Mouse (Mus musculus) neural tube, embryonic 12.5 days (tissue): ENCODE results near the gene Map3k13. TPM values are rescaled to one million over a fixed set of nuclear protein-coding genes. Genes with fewer than 3 reads are reported as not detected.
A peak's percentile ranks its signal among the peaks of the same experiment; 100 is the strongest.
"Not testable (repeated sequence)": the region's sequence is repeated elsewhere in the genome, so short reads cannot be mapped to it uniquely, and the experiment has no call there.

Experiments used
- ATAC-seq: fragments of 200-750 bp; cut with Nextera tagmentation; 2 replicates; pipeline ENCODE4 v1.8.0; 2017; ENCODE audit warnings: low read depth, mild to moderate bottlenecking, moderate TSS enrichment, moderate library complexity; ENCODE audit not compliant: low FRiP score
- H3K27ac ChIP-seq: fragments of 300-500 bp; sonication (generic); 2 replicates; pipeline ENCODE4 v1.5.1; 2016
- H3K27me3 ChIP-seq: fragments of 300-500 bp; sonication (generic); replicated peaks from 2 replicates; pipeline ENCODE4 v1.6.1; 2016; ENCODE audit warnings: mild to moderate bottlenecking
- H3K36me3 ChIP-seq: fragments of 300-500 bp; sonication (generic); 2 replicates; pipeline ENCODE4 v1.6.1; 2016; ENCODE audit warnings: mild to moderate bottlenecking
- H3K4me1 ChIP-seq: fragments of 300-500 bp; sonication (generic); 2 replicates; pipeline ENCODE4 v1.6.1; 2016
- H3K4me2 ChIP-seq: fragments of 300-500 bp; sonication (generic); replicated peaks from 2 replicates; pipeline ENCODE4 v1.6.1; 2016; ENCODE audit warnings: mild to moderate bottlenecking
- H3K4me3 ChIP-seq: fragments of 300-500 bp; sonication (generic); 2 replicates; pipeline ENCODE4 v1.5.1; 2016
- H3K9ac ChIP-seq: fragments of 300-500 bp; sonication (generic); 2 replicates; pipeline ENCODE4 v1.6.1; 2016; ENCODE audit warnings: mild to moderate bottlenecking
- H3K9me3 ChIP-seq: fragments of 300-500 bp; sonication (generic); 2 replicates; pipeline ENCODE4 v1.6.1; 2016; ENCODE audit warnings: mild to moderate bottlenecking
- WGBS: fragments of 180-500 bp; shearing (Covaris S2); methylation state at CpG from one replicate; pipeline ENCODE4 v1.1.7; 2016; 5-methylcytosine and 5-hydroxymethylcytosine counted together
- polyA plus RNA-seq: library from polyadenylated mRNA; unstranded; fragments of >200 nt; fragmentation: Nextera tagmentation; extraction: Ambion mirVana; gene quantifications from 2 replicates; pipeline ENCODE4 v1.2.1, GENCODE M21; 2016

Map3k13 gene
- polyA plus RNA-seq, 1 experiment from 2014 or later, result 12.2 TPM

GRCm38 (mm10) chr16:21881582-21882259 is 87.6 kb downstream of the Map3k13 start:
- Histone ChIP-seq H3K4me1 (peaks cover 31% of the 10 kb centered on the region), H3K27me3 (no peaks in the 10 kb centered on the region), H3K9me3 (no peaks in the 10 kb centered on the region), H3K36me3 (no peaks in the 10 kb centered on the region), H3K9ac (no peak overlapping the region), H3K4me2 (no peak overlapping the region), H3K27ac (peak overlapping the region; percentile 44; the same call in 1 of the 2 replicates), H3K4me3 (no peak overlapping the region)
- WGBS, result 69% methylated on average over 7 of the region's 7 CpGs
- ATAC-seq, result peak; percentile 45; the same call in 1 of the 2 replicates

GRCm38 (mm10) chr16:21887601-21888000 is 93.5 kb downstream of the Map3k13 start:
- peaks cover 12% of the 10 kb centered on the region for H3K36me3 ChIP-seq
- no peaks in the 10 kb centered on the region for H3K4me1 ChIP-seq
- H3K9ac ChIP-seq, result no peak overlapping the region
- no peak overlapping the region for H3K4me3 ChIP-seq
- no peak overlapping the region for H3K4me2 ChIP-seq
- no peak overlapping the region for H3K27ac ChIP-seq
- H3K27me3 ChIP-seq, result no peaks in the 10 kb centered on the region
- no peak for ATAC-seq
- no peaks in the 10 kb centered on the region for H3K9me3 ChIP-seq
- 86% methylated on average over 2 of the region's 2 CpGs for WGBS

GRCm38 (mm10) chr16:21893890-21894289 is 99.7 kb downstream of the Map3k13 start:
- H3K4me1 ChIP-seq, result no peaks in the 10 kb centered on the region
- no peaks in the 10 kb centered on the region for H3K9me3 ChIP-seq
- no peak overlapping the region for H3K4me3 ChIP-seq
- H3K27me3 ChIP-seq, result no peaks in the 10 kb centered on the region
- no peak overlapping the region for H3K4me2 ChIP-seq
- ATAC-seq, result no peak
- H3K9ac ChIP-seq, result no peak overlapping the region
- H3K27ac ChIP-seq, result no peak overlapping the region
- WGBS, result 94% methylated on average over 6 of the region's 6 CpGs
- peaks cover 14% of the 10 kb centered on the region for H3K36me3 ChIP-seq

GRCm38 (mm10) chr16:21901286-21901685 is 107.1 kb downstream of the Map3k13 start:
- Histone ChIP-seq H3K27me3 (no peaks in the 10 kb centered on the region), H3K9ac (no peak overlapping the region), H3K4me2 (no peak overlapping the region), H3K36me3 (peaks cover 25% of the 10 kb centered on the region), H3K27ac (no peak overlapping the region), H3K9me3 (no peaks in the 10 kb centered on the region), H3K4me1 (no peaks in the 10 kb centered on the region), H3K4me3 (no peak overlapping the region)
- WGBS, result 76% methylated on average over 5 of the region's 5 CpGs
- no peak for ATAC-seq

- WGBS, result 88% methylated on average over 10 of the region's 10 CpGs
- no peak overlapping the region for H3K4me3 ChIP-seq
- no peak overlapping the region for H3K9ac ChIP-seq
- no peak for ATAC-seq
- H3K27ac ChIP-seq, result no peak overlapping the region
- peaks cover 49% of the 10 kb centered on the region for H3K36me3 ChIP-seq
- no peaks in the 10 kb centered on the region for H3K27me3 ChIP-seq
- no peaks in the 10 kb centered on the region for H3K4me1 ChIP-seq
- H3K4me2 ChIP-seq, result no peak overlapping the region
- H3K9me3 ChIP-seq, result no peaks in the 10 kb centered on the region
These were observed 110.5 kb downstream of the Map3k13 start for GRCm38 (mm10) chr16:21904636-21905035.

- H3K4me3 ChIP-seq, result no peak overlapping the region
- WGBS, result 92% methylated on average over 7 of the region's 7 CpGs
- no peaks in the 10 kb centered on the region for H3K27me3 ChIP-seq
- H3K4me2 ChIP-seq, result no peak overlapping the region
- no peak for ATAC-seq
- no peaks in the 10 kb centered on the region for H3K4me1 ChIP-seq
- H3K9ac ChIP-seq, result no peak overlapping the region
- no peaks in the 10 kb centered on the region for H3K9me3 ChIP-seq
- peaks cover 54% of the 10 kb centered on the region for H3K36me3 ChIP-seq
- no peak overlapping the region for H3K27ac ChIP-seq
These were observed 111.8 kb downstream of the Map3k13 start for GRCm38 (mm10) chr16:21905996-21906395.

GRCm38 (mm10) chr16:21906902-21907301 is 112.8 kb downstream of the Map3k13 start:
- H3K9me3 ChIP-seq, result no peaks in the 10 kb centered on the region
- 88% methylated on average over 6 of the region's 6 CpGs for WGBS
- no peaks in the 10 kb centered on the region for H3K27me3 ChIP-seq
- H3K9ac ChIP-seq, result no peak overlapping the region
- no peak overlapping the region for H3K4me3 ChIP-seq
- H3K4me1 ChIP-seq, result no peaks in the 10 kb centered on the region
- ATAC-seq, result no peak
- peaks cover 60% of the 10 kb centered on the region for H3K36me3 ChIP-seq
- no peak overlapping the region for H3K4me2 ChIP-seq
- H3K27ac ChIP-seq, result no peak overlapping the region

- peaks cover 66% of the 10 kb centered on the region for H3K36me3 ChIP-seq
- not testable (repeated sequence) for H3K9me3 ChIP-seq, H3K9ac ChIP-seq, ATAC-seq, H3K4me2 ChIP-seq, H3K27ac ChIP-seq, H3K4me3 ChIP-seq, H3K27me3 ChIP-seq, H3K4me1 ChIP-seq
- WGBS, result 29% methylated on average over 6 of the region's 8 CpGs
These were observed 114.8 kb downstream of the Map3k13 start for GRCm38 (mm10) chr16:21908906-21909305.

- Histone ChIP-seq H3K27me3 (no peaks in the 10 kb centered on the region), H3K4me1 (no peaks in the 10 kb centered on the region), H3K9me3 (no peaks in the 10 kb centered on the region), H3K9ac (no peak overlapping the region), H3K4me2 (no peak overlapping the region), H3K4me3 (no peak overlapping the region), H3K36me3 (peaks cover 65% of the 10 kb centered on the region), H3K27ac (no peak overlapping the region)
- 92% methylated on average over 6 of the region's 6 CpGs for WGBS
- no peak for ATAC-seq
These were observed 119.2 kb downstream of the Map3k13 start for GRCm38 (mm10) chr16:21913347-21913746.

GRCm38 (mm10) chr16:21916681-21917080 is 122.5 kb downstream of the Map3k13 start:
- Histone ChIP-seq H3K4me1 (no peaks in the 10 kb centered on the region), H3K36me3 (peaks cover 62% of the 10 kb centered on the region), H3K4me3 (no peak overlapping the region), H3K27ac (no peak overlapping the region), H3K9ac (no peak overlapping the region), H3K4me2 (no peak overlapping the region), H3K9me3 (no peaks in the 10 kb centered on the region), H3K27me3 (no peaks in the 10 kb centered on the region)
- ATAC-seq, result no peak
- 78% methylated on average over 7 of the region's 7 CpGs for WGBS

- H3K9me3 ChIP-seq, result no peaks in the 10 kb centered on the region
- no peaks in the 10 kb centered on the region for H3K4me1 ChIP-seq
- H3K9ac ChIP-seq, result no peak overlapping the region
- H3K36me3 ChIP-seq, result peaks cover 66% of the 10 kb centered on the region
- ATAC-seq, result no peak
- no peak overlapping the region for H3K27ac ChIP-seq
- H3K4me2 ChIP-seq, result no peak overlapping the region
- no peaks in the 10 kb centered on the region for H3K27me3 ChIP-seq
- no peak overlapping the region for H3K4me3 ChIP-seq
- WGBS, result 83% methylated on average over 13 of the region's 13 CpGs
These were observed 134.3 kb downstream of the Map3k13 start for GRCm38 (mm10) chr16:21928471-21928870.

GRCm38 (mm10) chr16:21946761-21947715 is 152.9 kb downstream of the Map3k13 start, which contains the start of gene Tmem41a:
Gene Tmem41a, minus strand, starts transcription at chr16:21947552.
- Histone ChIP-seq H3K4me2 (peak within 1 kb of the TSS; percentile 88), H3K4me3 (peak within 1 kb of the TSS; percentile 70), H3K4me1 (peaks cover 10% of the 10 kb centered on the region), H3K9me3 (no peaks in the 10 kb centered on the region), H3K9ac (peak within 1 kb of the TSS; percentile 71), H3K36me3 (no peaks in the 10 kb centered on the region), H3K27ac (no peak within 1 kb of the TSS), H3K27me3 (no peaks in the 10 kb centered on the region)
- ATAC-seq, result peak; percentile 96
- WGBS, result 1% methylated on average over 62 of the region's 63 CpGs
